Mouse (Mus musculus): ENCODE results near the gene Focad.
A peak's percentile ranks its signal among the peaks of the same experiment; 100 is the strongest.
"Not testable (repeated sequence)": the region's sequence is repeated elsewhere in the genome, so short reads cannot be mapped to it uniquely, and the experiment has no call there.

Focad gene

GRCm38 (mm10) chr4:88302291-88302690 lies 207.9 kb downstream of the Focad start:
- DNase-seq (ENCODE audit: inconsistent ontology term), result peak; percentile 21

DNA sequence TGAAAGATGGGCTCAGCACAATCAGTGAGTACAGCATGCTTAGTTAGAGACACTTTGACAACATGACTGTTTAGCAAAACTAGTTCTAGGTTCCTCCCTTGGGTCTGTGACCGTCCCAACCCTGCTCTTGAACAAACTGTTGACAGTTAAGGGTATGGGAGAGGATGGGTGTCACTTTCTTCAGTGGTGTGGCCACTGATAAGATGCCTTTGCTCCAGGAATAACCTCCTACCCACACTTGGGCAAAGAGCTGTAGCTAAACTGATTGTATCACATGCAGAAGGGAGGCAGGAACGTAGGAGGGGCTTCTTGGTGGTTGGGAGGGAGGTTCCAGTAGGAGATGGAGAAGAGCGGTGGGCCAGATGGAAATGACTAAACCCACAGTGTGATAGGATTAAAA lies 213.3 kb downstream of the Focad start:
- DNase-seq (ENCODE audit: inconsistent ontology term), result no peak

DNA sequence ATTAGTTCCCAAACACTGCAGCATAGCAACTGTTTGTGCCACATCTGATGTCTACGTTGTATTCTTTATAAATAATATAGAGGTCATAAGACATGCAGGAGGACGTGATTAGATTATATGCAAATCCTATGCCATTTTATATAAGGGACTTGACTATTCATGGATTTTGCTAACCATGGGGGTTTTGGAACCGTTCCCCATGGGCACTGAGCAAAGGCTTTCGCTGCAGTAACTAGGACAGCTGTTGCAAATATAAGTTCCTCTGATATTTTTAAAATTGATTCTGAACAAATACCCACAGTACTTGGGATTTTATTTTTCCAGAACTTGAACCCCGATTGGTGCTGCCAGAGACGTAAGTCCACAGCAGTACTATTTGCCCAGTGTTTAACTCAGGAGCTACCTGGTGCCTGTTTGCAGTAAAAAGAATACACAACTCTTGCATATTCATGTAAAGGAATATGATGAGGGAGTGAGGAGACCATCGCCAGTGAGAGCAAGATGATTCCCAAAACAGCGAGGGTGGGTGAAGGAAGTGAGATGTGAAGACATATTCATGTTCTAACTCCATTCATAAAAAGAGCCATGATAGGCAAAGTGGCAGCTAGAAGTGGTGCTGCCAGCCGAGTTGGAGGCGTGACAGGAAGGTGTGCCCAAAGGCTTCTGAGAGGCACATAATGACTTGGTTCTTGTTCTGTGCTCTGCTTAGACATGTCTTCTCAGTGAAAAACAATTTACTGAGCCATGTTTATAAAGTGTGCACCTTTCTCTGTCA lies 214.1 kb downstream of the Focad start:
- no peak for DNase-seq (ENCODE audit: inconsistent ontology term)

GRCm38 (mm10) chr4:88309676-88310075 lies 215.2 kb downstream of the Focad start:
- peak; percentile 6 for DNase-seq (ENCODE audit: inconsistent ontology term)

DNA sequence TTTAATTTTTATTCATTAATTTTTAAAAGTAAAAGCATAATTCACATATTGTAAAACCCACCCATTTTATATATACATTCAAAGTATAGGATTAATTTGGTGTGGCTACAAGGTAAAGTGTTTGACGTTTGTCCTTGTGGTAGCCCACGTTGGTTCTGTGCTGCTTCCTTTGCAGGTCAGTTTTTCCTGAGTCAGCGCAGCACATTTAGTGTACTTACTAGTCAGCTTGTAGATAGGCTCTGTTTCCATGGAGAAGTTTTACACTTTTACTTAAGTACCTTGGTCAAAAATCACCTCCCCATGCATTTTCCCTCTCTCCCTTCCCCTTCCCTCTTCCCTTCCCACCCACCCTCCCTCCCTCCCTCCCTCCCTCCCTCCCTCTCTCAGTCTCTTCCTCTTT lies 220.5 kb downstream of the Focad start:
- no peak for DNase-seq (ENCODE audit: inconsistent ontology term)

DNA sequence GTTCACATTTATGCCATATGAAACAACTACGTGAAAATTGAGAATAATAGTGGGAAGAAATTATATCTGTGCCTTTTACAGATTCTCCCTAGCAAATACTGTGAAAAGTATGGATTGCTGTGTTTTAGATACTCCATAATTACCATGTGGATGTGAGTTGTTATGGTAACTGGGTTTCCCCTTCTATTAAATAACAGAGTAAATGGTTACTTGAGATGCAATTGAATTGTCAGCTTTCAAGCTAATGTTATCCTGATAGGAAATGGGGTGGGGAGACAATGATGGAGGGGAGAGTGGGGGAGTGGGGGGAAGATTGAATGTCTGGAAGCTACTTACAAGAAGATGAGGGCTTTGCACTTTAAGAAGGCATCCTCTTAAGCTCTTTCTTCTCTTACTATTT lies 225.6 kb downstream of the Focad start:
- DNase-seq (ENCODE audit: inconsistent ontology term), result no peak

DNA sequence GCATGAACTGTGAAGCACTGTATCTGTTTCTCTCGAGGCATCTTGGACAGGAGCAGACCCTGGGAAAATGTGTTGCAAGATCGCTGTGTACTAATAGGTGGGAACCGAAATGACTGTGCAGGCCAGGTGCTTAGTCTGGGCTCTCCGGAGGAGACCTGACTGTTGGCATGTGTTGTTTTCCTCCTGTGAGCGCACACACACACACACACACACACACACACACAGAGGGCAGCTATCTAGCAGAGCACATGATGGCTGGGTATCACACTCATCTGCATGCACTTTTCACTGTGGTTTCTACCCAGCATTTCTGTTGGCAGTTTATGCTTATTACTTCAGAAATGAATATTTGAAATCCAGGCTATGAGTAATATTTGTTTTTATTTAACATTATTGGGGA lies 231.0 kb downstream of the Focad start:
- no peak for DNase-seq (ENCODE audit: inconsistent ontology term)

GRCm38 (mm10) chr4:88334533-88334932 lies 240.1 kb downstream of the Focad start:
- DNase-seq (ENCODE audit: inconsistent ontology term), result peak; percentile 80

- DNase-seq (ENCODE audit: inconsistent ontology term), result peak; percentile 41
Measured at GRCm38 (mm10) chr4:88336753-88337152, 242.3 kb downstream of the Focad start.

- DNase-seq (ENCODE audit: inconsistent ontology term), result no peak
Measured at GRCm38 (mm10) chr4:88337365-88337764, 242.9 kb downstream of the Focad start.

GRCm38 (mm10) chr4:88338130-88338529 lies 243.7 kb downstream of the Focad start:
- DNase-seq (ENCODE audit: inconsistent ontology term), result no peak

- no peak for DNase-seq (ENCODE audit: inconsistent ontology term)
Measured at GRCm38 (mm10) chr4:88344468-88344867, 250.0 kb downstream of the Focad start.

- no peak for DNase-seq (ENCODE audit: inconsistent ontology term)
Measured at GRCm38 (mm10) chr4:88345065-88345464, 250.6 kb downstream of the Focad start.

- no peak for DNase-seq (ENCODE audit: inconsistent ontology term)
Measured at GRCm38 (mm10) chr4:88345938-88346337, 251.5 kb downstream of the Focad start.

DNA sequence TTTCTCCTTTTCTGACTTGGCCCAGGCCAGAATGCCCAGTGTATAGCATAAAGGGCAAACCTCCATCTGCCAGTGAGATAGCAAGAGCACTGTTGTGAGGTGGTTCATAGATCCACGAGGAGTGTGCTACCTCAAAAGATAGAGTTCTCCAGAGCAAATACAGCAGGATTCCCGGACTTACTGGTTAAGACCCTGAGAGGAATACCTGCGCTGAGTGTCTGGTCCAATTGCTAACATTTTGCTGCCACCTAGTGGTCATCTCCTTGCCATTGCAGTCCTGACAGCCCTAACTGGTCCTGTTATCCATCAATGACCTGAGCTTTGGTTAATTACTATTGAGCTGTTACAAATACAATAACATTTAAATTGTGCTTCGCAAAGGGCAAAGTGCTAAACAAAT lies 256.5 kb downstream of the Focad start:
- DNase-seq (ENCODE audit: inconsistent ontology term), result peak; percentile 55

DNA sequence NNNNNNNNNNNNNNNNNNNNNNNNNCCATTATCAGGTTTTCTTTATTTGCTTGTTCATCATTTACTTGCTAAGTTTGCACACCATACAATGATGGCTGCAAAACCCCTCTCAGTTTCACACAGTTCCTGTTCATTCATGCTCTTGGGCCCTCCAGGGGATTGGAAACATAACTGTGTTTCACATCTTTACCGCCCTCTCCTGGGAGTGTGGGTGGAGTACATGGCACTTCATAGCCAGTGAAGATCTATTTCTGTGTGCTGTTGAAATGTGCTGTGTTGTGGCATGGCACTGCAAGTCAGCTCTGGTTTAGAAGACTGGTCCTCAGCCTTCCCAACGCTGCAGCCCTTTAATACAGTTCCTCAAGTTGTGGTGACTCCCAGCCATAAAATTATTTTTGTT lies 262.2 kb downstream of the Focad start:
- no peak for DNase-seq (ENCODE audit: inconsistent ontology term)

- no peak for DNase-seq (ENCODE audit: inconsistent ontology term)
Measured at GRCm38 (mm10) chr4:88357431-88357830, 263.0 kb downstream of the Focad start.

DNA sequence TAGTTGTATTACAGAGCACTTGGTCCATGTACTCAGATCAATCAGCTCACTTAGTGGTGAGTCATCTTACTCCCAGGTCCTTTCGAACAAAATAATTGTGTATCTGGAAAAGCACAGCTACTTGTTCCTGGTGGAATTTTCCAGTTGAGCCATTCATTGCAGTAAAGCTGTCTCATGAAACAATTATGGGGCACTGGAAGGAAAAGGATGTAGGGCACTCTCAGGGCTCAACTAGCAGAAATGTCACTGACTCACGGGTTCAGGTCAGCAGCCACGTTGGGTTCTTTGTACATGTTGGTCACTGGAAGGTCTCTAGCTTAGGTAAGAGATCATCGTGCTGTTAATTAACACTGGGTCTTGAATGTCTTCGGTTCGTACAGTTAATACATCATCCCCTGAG lies 275.5 kb downstream of the Focad start:
- DNase-seq (ENCODE audit: inconsistent ontology term), result peak; percentile 70

GRCm38 (mm10) chr4:88370819-88371218 lies 276.4 kb downstream of the Focad start:
- DNase-seq (ENCODE audit: inconsistent ontology term), result no peak

DNA sequence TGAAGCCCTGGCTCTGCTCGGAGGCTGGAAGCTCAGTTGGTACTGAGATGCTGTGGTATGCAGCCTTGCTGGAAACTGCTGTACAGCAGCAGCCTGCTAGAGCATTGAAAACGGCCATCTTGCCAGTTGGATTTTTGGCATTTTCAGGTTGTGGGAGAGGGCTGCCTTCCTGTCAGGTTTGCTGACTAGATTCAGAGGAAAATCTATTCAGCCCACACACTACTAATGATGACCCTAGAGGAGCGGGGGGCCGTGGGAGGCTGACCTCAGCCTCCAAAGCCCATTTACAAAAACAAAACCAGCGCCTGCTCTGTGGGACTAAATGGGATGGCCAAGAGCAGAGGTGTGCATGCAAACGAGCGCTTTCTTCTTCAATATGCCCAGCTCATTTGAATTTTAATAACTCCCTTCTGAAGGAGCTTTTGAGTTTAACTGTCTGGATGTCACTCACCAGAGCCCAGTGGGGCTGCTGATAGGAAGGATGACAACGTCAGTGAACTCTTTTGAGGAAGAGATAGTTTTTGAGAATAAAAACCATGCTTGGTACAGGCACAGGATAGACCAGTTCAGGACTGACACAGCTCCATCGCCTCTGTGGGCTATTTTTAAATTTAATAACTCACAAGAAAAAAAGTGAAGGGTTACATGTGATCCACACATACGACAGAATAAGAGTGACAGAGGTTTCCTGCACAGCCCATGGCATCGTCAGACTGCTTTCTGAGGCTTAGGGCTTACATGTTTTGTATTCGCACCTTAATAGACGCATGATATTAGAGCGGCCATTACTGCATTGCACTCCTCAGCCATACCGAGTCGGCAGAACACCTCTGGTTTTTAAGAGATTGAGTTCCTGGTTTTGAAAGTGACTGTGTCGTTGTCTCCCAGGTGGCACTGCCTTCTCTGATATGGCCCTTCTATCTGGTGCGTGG lies 278.1 kb downstream of the Focad start:
- DNase-seq (ENCODE audit: inconsistent ontology term), result peak; percentile 11

DNA sequence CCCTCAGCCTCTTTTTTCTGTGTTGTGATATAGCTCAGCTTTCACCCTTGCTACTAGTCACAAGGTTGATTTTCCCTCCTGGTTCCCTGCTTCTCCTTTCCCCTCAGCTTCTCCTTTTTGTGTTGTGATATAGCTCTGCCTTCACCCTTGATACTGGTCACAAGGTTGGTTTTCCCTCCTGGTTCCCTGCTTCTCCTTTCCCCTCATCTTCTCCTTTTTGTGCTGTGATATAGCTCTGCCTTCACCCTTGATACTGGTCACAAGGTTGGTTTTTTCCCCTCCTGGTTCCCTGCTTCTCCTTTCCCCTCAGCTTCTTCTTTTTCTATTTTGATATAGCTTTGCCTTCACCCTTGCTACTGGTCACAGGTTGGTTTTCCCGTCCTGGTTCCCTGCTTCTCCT lies 295.6 kb downstream of the Focad start:
- DNase-seq (ENCODE audit: inconsistent ontology term), result no peak

GRCm38 (mm10) chr4:88390596-88390995 lies 296.2 kb downstream of the Focad start:
- DNase-seq (ENCODE audit: inconsistent ontology term), result not testable (repeated sequence)

- DNase-seq (ENCODE audit: inconsistent ontology term), result no peak
Measured at GRCm38 (mm10) chr4:88395717-88396116, 301.3 kb downstream of the Focad start.

Data from Muller cell, postnatal 12 days (primary cell).